Mouse (Mus musculus): ENCODE results near the gene Ncbp1. TPM values are rescaled to one million over a fixed set of nuclear protein-coding genes. Genes with fewer than 3 reads are reported as not detected.

Ncbp1 gene
- total RNA-seq (2021), result 47.5 and 50.8 TPM in 2 replicates
- long read RNA-seq, experiment 1, transcript Ncbp1-201 (23 exons, 3,010 nt), result major isoform, 27 of 40 reads
- long read RNA-seq, experiment 1, partial matches to known transcripts, result 3 of 40 reads
- long read RNA-seq, experiment 1, other reads (novel, unspliced or antisense), result 10 of 40 reads
- long read RNA-seq, experiment 2, transcript Ncbp1-201 (23 exons, 3,010 nt), result major isoform, 21 of 28 reads
- long read RNA-seq, experiment 2, partial matches to known transcripts, result 4 of 28 reads
- long read RNA-seq, experiment 2, other reads (novel, unspliced or antisense), result 3 of 28 reads

DNA sequence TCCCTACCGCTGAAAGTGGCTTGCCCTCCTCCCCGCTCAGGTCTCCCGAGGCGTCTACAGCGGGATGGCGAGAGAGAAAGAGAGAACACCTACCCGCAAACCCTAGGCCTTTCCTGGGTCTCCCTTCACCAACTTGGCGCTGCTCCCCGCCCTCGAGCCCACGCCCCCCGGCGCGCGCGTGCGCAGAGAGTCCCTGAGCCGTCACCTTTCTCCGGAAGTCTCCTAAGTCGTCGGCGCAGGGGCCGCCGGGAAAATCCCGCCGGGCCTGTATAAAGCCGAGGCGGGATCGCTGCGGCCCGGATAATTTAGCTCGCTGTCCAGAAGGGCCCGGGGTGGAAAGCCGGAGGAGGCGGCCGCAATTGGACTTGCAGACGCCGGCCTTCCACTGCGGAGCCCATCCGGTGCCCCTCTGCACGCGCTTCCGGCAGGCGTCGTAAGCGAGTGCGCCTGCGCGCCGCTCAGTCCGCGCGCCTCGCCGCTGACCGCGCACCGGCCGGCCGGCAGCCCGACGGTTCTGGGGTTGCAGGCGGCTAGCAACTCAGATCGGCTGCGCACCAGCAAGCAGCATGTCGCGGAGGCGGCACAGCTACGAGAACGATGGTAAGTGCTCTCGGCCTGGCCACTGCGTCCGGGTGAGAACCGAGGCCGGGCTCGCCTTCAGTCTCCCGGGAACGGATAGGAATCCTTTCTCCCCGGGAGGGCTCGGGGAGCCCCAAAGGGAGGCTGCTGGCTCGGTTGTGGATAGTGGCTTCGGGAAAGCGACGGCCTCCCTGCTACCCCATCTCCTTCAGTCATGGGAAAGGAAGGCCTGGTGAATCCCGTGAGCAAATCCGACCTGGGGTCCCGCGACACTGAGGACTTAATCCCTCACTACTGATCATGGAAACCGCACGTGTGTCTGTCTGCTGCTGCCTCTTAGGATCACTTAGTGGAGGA lies at the start of gene Ncbp1, which contains the start of gene Tstd2:
Gene Ncbp1 (plus strand): TSS at position 327 of the 936 bp plus-strand sequence.
Gene Tstd2 (minus strand): TSS at position 408 of the 936 bp plus-strand sequence.
- DNase-seq, result peak; percentile 96

DNA sequence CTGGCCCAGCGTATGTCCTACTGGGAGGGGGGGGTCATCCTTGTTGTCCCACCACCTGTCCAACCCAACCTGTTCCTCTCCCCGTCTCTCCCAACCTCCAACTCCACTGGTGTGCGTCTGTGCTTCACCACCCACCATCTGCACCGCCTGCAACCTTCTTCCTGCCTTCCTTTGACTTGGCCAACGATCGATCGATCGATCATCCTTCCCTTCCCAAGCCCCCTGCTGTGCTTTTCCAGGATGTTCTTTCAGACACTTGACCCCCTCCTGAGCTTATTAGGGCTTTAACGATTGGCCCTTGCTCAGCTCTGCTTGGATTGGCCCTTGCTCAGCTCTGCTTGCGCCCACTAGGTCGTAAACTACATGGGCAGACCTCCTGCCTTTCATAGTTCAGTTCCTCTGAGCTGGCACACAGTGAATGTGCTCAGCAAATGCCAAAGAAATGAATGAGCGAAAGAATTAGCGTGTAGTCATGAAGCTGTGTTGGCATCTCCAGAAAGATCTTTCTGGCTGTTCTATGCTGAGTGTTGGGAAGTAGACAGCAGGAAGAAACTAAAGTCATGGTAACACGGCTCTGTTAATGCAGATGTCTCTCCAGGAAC lies 48.8 kb upstream of the Ncbp1 start:
- DNase-seq, result no peak

DNA sequence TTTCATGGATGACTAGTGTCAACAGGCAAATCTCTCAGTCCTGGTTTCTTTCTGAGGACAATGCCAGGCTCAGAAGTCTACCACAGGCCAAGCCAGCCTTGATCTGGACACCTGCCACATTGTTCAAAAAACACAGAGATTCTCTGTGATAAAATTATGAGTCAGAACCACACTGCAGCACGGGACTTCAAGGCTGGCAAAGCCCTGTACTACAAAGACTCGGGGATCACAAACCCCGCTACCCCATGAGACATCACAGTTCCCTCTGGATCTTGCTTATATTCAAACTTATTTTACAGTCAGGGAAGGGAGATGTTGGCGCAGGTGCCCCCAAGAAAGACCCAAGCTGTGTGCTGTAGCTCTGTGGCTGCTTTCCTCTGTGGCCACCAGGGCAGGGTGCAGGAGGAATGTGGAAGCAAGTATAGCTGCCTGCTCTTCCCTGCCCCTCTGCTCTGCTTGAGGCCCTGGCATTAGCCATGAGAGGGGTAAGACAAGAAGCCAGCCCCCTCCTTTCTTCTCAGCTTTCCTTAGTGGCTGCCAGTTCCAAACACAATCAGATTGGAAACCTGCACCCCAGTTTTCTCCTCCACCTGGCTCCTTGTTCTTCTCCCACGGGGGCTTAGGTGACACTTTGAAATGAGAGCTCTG lies 45.9 kb upstream of the Ncbp1 start:
- peak; percentile 83 for DNase-seq

DNA sequence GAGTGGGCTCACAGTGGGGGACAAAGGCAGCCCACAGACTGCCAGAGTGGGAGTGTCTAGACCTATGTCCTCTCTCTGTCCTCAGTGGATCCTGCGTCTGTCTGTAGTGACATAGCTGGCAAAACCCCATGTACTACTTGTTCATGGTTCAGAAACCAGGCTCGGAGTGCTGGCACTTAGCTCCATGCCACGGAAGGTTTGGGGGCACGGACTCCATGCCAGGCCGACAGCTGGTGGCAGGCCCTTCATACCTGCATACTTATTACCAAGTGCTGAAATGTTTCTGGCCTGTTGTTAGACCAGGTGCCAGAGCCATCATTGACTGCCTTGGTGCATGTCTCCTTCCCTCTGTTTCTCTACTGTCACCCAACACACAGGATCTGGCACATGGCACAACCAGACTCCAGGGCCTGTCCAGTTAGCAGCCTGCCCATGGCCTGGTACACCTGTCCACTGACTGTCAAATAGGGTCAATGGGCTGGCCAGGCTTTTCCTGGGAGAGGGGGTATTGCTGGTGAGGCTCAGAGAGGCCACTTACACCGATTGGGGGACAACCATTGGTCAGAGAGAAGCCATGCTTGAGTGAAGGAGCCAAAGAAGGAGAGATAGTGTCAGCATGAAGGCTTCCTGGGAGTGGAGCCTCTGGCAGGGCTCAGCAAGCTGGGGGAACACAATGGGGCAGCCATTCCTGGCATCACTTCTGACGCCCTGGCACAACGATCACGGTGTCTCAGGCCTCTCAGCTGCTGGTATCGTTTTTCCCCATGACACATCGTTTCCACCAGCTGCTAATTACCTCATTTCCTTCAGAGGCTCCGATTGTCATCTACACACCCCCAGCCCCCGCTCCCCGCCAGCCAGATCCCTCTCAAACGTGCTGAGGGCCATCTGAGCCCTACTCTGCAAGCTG lies 43.2 kb upstream of the Ncbp1 start:
- no peak for DNase-seq

DNA sequence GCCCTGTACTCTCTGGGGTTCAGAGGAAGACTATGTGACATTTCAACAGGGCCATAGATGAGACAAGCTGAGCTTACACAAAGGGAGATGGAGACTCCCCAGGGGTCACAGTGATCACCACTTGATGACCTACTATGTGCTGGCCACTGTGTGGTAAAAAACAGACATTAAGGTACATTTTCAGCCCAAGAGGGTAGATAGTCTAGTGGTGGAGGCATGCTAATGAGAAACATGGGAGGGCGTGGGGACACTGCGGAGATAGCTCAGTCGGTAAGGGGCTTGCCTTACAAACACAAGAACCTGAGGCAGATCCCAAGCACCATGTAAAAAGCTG lies 42.6 kb upstream of the Ncbp1 start:
- no peak for DNase-seq

DNA sequence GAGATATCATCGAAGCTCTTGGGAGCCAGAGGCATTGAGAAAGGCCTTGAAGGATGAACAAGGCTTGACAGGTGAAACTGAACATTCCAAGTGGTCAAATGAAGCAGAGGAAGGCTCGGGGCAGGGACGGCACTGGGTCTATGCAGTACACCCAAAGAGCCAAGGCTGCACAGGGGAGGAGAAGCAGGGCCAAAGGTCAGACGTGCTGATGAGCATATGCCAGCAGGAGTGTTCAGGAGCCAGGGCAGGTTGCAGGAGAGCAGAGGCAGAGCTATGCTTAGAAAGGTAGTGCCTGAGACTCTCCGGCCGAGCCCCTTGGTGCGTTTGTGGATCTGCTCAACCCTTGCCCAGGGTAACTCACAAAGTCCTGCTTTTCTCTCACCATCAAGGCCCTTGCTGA lies 41.9 kb upstream of the Ncbp1 start:
- no peak for DNase-seq

DNA sequence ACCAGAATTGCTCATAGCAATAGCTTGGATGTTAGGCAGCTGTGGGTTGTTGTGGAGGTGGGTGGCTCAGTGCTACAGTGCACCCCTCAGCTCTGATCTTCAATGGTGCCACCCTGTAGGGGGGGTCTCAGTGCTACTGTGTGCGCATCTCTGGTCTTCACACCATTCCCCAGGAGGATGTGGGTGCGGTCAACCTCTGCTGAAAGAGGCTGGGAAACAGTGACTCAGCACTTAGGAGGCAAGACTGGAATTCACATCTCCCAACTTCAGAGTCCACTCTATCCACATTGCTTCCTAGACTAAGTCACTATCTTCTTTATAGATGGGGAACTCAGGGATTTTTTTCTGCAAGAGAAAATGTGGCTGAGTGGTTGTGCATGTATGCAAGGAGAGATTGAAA lies 40.8 kb upstream of the Ncbp1 start:
- no peak for DNase-seq

DNA sequence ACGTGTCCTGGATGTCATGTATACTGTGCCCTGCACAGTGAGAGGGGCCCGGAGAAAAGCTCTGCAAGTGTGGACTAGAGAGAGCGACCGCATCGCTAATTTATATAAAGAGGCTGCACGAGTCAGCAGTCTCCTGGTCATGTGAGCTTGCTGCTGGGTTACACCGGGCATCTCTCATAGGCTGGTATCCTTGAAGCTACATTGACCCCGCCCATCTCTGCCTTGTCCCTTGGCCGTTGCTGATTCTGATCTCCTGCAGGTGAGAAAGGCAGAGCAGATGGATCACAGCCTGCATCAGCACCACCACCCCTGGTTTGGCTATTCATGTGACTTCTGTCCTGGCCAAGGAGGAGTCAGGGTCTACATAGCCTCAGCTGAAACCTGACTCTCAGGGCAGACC lies 39.3 kb upstream of the Ncbp1 start:
- DNase-seq, result peak; percentile 36

DNA sequence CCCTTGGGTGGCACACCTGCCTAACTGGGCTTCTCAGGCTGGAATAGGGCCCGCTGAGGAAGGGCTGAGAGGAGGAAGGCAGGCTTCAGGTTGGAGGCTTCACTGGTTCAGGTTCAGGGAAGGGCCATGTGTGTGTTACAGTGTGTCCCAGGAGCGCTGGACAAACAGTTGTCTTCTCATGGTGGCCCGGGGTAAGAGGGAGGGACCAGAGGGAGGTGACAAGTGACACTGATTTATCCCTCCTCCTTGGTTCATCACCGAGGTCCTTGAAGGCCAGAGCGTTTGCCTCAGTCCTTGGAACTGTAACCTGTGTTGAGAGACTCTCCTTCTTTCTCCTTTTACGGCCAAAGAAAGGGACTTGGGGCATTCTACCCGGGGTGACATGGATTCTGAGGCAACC lies 37.9 kb upstream of the Ncbp1 start:
- DNase-seq, result no peak

DNA sequence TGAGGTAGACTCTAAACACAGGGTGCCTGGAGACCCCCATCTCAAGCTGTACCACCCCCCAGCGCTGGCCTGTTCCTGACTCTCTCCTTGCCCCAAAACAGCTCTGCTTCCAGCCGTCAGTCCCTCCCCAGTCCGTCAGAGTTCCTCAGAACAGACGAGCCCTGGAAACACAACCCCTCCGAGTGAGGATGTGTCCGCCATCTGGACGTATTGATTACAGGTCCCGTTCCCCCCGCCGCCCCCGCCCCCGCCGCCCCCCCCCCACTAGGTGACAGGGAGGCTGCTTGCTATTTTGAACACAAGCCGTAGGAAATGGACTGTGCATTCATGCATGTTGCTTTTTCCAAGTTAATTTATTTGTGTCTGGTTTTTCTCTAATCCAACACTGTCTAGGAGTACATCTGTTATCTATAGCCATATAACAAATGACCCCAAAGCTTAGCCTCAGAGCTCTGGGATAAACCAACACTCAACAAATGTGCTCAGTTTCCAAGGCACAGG lies 37.2 kb upstream of the Ncbp1 start:
- no peak for DNase-seq

DNA sequence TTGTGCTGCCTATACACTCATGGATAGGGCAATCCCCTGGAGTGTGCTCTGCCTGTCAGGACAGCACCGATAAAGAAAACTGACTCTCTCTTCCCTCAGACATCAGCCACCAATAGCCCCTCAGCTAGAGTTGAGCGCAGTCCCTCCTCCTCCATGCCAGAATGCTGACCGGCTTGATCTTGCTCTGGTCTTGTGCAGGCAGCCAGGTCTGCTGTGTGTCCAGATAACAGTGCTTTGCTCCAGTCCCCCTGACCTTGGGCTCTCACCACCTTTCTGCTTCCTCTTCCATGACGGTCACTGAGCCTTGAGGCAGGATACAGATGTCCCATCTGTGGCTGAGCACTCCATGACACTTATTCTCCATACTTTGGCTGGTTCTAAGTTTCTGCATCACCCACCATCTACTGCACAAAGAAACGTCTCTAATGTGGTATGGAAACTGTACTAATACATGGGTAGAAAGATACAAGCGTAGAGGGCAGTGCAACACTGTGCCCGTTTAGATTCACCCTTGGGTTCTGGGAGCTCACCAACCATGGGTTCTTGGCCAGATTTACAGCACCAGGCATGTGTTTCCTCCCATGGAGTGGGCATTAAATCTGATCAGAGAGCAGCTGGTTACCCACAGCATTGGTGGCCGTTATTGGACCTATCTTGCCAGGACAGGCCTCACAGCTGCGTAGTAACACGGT lies 36.2 kb upstream of the Ncbp1 start:
- no peak for DNase-seq

DNA sequence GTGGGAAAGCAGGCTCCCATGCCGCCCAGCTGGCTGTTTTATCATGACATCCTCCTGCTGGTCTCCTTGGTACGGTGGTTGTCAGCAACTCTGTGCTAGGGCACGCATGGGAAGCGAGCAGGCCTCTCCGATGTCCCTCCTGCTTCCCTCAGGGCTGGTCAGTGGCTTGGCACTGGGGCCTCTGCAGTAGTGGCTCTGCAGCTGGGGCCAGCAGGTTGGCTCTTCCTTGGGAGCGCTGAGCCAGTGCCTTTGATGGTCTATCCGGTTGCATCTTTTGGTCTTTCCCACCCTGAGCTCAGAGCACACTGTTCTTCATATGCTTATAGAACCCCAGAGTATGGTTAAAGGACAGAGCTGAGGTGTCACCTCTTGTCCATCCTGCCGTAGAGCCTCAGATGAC lies 28.3 kb upstream of the Ncbp1 start:
- DNase-seq, result no peak

DNA sequence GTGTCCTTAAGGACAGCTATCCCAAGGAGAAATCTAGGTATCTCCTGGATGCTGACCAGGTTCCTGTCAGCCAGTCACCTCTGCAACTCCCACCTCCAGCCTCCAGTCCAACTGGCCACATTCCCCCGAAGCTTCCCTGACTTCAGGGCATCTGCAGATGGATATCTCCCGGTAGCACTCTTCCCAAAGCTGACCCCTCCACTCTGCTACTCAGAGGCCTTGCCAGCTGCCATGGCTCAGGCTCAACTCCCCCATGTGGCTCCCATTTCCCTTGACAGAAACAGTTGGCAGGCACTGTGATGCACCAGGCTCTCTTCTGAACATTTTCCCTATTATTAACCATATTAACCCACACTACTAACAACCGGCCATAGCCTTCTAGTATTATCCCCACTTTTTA lies 27.1 kb upstream of the Ncbp1 start:
- no peak for DNase-seq

DNA sequence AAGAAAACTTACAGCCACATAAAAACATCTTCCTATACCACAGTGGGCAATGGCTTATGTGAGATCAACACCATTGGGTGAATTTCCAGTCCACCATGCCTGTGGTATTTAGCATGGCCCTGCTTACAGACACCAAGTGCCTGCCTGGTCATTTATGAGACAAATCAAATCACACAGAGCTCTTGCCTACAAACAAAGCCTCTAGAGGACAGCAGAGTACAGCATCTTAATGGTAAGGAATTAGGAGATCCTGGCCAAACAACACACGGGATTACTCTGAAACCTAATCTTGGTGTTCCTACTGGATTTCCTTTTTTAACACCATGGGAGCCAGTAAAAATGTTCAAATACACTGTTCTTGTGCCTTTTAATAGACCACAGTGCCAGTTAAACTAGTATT lies 23.1 kb upstream of the Ncbp1 start:
- no peak for DNase-seq

DNA sequence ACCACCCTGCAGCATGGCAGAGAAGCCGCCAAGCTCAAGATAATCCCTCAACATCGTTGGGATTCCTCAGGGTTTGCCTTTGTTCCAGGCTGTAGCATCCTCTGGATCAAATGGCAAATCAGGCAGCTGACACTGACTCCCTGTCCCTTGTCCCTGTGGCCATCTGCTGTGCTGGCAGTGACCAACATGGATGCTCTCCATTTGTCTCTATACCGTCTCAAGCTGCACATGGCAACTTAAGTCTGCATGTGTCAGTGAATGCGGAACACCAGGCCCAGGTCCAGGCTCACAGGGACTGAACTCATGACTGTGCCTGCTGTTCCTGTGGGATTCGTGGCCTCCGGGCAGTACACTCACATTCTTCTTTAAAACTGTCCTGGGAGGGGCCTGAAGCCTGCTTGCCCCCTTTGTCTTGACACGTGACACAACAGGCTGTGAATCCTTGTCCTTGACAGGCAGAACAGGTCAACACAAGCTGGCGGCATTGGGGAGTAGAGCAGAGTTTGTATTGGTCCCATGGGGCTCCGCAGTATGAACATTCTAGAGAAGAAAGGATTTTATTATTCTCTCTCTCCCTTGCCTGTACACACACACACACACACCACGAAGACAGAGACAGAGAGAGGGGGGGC lies 21.8 kb upstream of the Ncbp1 start:
- DNase-seq, result peak; percentile 54

DNA sequence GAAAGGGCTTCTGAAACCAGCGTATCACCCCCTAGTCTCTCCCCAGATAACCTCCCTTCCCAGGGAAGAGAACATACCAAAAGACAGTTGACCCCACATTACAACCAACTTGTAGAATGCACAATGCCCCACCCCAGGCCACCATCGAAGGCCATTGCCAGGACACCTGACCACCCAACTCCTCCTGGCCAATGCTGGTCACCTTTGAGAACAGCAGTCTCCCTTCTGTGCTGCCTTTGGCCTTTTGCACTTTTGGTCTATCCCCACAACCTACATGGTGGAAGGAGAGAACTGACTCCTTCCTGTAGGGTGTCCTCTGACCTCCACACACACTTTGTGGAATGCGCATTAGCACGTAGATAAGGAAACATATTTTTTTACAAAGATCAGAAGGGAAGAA lies 20.9 kb upstream of the Ncbp1 start:
- no peak for DNase-seq

DNA sequence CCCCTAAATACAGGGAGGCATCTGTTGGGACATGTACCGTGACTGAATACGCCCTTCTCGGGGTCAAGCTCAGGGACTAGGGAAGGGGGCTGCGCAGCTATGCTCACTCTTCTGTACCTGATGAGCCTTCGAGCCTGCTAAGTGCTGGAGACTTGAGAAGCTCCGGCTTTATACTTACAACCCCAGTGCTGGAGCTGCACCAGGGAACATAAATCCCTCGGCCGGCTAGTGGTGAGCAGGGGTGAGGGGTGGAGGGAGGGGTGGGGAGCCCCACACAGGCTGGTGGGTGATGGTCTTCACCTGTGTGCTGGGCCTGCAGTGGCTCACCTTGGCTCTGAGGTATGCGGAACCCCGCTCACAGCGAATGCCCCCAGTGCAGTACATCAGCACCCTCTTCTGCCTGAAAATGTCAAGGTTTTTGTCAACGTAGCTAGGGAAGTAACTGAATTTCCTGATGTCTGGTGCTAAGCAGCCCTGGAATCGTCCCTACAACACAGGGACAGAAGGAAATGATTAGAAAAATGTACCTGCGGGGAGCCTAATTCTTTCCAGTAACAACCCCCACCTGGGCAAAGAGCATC lies 18.8 kb upstream of the Ncbp1 start:
- DNase-seq, result peak; percentile 45

DNA sequence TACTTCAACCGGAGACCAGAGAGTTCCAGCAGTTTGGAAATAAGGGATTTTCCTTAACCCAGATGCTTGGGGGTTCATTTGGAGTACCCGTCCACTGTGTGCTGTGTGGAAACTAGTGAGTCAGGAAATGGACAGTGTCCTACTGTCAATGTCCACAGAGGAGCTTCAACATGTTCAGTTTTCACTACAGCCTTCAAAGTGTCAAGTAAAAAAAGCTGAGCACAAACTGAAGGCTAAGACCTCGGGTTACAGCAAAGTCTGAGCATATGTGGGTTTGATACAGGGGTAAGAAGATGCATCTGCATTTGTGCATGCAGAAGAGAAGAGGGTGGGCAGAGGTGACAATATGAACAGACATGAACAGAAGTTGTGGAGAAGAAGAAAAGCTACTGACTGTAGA lies 17.6 kb upstream of the Ncbp1 start:
- DNase-seq, result no peak

DNA sequence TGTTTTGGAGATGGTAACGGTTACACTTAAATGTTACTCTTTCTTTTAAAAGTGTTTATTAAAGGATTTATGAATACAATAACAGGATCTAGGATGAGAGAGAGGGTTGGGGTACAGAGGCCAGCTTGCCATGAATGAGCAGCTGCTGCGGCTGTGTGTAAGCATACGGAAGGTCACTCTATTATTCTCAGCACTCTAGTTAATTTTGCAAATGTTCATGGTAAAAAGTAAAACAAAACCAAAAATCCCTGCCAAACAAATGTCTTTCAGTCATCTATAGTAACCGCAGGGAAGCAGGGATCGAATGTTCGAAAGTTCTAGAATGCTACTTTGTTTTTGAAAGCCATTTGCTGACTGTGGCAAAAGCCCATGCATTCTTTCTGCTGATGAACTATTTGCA lies 15.1 kb upstream of the Ncbp1 start:
- DNase-seq, result no peak

DNA sequence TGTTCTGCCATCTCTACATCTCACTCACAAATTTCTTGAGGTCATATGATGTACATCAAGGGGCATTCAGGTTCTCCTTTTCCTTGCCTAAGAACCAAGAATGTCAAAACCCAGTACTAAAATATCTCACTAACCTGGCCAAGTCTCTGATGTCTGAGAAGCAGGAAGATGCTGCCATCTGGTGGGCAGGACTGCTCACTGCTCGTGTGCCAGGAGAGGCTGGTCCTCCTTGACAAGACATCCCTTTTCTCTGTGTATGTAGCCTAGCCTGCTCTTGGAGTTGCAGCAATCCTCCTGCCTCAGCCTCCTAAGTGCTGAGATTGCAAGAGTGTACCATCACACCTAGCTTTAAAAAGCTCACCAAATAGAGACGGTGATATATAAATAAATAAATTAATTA lies 11.9 kb upstream of the Ncbp1 start:
- DNase-seq, result peak; percentile 82

Data from adrenal gland, postnatal 14 days (tissue).